Mouse (Mus musculus) midbrain, embryonic 13.5 days (tissue): ENCODE measurements around the gene Dclk2. TPM values are rescaled to one million over a fixed set of nuclear protein-coding genes. Genes with fewer than 3 reads are reported as not detected.

Experiments used
- ATAC-seq: fragments of 200-750 bp; cut with Nextera tagmentation; 2 replicates; pipeline ENCODE4 v1.8.0; 2017; ENCODE audit warnings: mild to moderate bottlenecking, moderate TSS enrichment, moderate library complexity
- H3K27ac ChIP-seq: fragments of 300-500 bp; sonication (generic); 2 replicates; pipeline ENCODE4 v1.5.1; 2015; ENCODE audit warnings: inconsistent platforms, mild to moderate bottlenecking, moderate library complexity
- H3K27me3 ChIP-seq: fragments of 300-500 bp; sonication (generic); 2 replicates; pipeline ENCODE4 v1.6.1; 2015; ENCODE audit warnings: mild to moderate bottlenecking, inconsistent platforms
- H3K36me3 ChIP-seq: fragments of 300-500 bp; sonication (generic); 2 replicates; pipeline ENCODE4 v1.6.1; 2015; ENCODE audit warnings: mild to moderate bottlenecking, inconsistent platforms
- H3K4me1 ChIP-seq: fragments of 300-500 bp; sonication (generic); replicated peaks from 2 replicates; pipeline ENCODE4 v1.6.1; 2015; ENCODE audit warnings: inconsistent platforms
- H3K4me2 ChIP-seq: fragments of 300-500 bp; sonication (generic); replicated peaks from 2 replicates; pipeline ENCODE4 v1.6.1; 2015; ENCODE audit warnings: moderate library complexity, mild to moderate bottlenecking, inconsistent platforms
- H3K4me3 ChIP-seq: fragments of 300-500 bp; sonication (generic); replicated peaks from 2 replicates; pipeline ENCODE4 v1.5.1; 2015; ENCODE audit warnings: mild to moderate bottlenecking, inconsistent platforms
- H3K9ac ChIP-seq: fragments of 300-500 bp; sonication (generic); replicated peaks from 2 replicates; pipeline ENCODE4 v1.6.1; 2015; ENCODE audit warnings: mild to moderate bottlenecking, inconsistent platforms
- H3K9me3 ChIP-seq: fragments of 300-500 bp; sonication (generic); 2 replicates; pipeline ENCODE4 v1.6.1; 2016; ENCODE audit warnings: mild to moderate bottlenecking, inconsistent platforms
- WGBS: fragments of 180-500 bp; shearing (Covaris S2); methylation state at CpG from one replicate; pipeline ENCODE4 v1.1.7; 2015; 5-methylcytosine and 5-hydroxymethylcytosine counted together
- polyA plus RNA-seq: library from polyadenylated mRNA; unstranded; fragments of >200 nt; fragmentation: Nextera tagmentation; extraction: Ambion mirVana; gene quantifications from 2 replicates; pipeline ENCODE4 v1.2.1, GENCODE M21; 2015

Dclk2 gene
- 77.4 and 79.2 TPM in 2 replicates for polyA plus RNA-seq

GRCm38 (mm10) chr3:86920343-86921083 lies at the start of gene Dclk2:
TSS of gene Dclk2 (minus strand) at chr3:86920852.
- Histone ChIP-seq H3K9ac (peak within 1 kb of the TSS; percentile 94), H3K36me3 (peaks cover 11% of the 10 kb centered on the region), H3K27me3 (no peaks in the 10 kb centered on the region), H3K27ac (peak within 1 kb of the TSS; percentile 97), H3K9me3 (no peaks in the 10 kb centered on the region), H3K4me1 (peaks cover 38% of the 10 kb centered on the region), H3K4me2 (peak within 1 kb of the TSS; percentile 68), H3K4me3 (peak within 1 kb of the TSS; percentile 90)
- under 1% methylated on average over 88 of the region's 91 CpGs for WGBS
- peak; percentile 90 for ATAC-seq

- no peak for ATAC-seq
These were observed 42.2 kb upstream of the Dclk2 start for GRCm38 (mm10) chr3:86962665-86963435.

GRCm38 (mm10) chr3:86961395-86961669 lies 40.7 kb upstream of the Dclk2 start:
- Histone ChIP-seq H3K27ac (no peak overlapping the region), H3K4me3 (no peak overlapping the region), H3K4me1 (no peaks in the 10 kb centered on the region), H3K9me3 (no peaks in the 10 kb centered on the region), H3K4me2 (no peak overlapping the region), H3K27me3 (no peaks in the 10 kb centered on the region), H3K9ac (no peak overlapping the region), H3K36me3 (no peaks in the 10 kb centered on the region)
- ATAC-seq = no peak
- WGBS = 91% methylated on average over 2 of the region's 2 CpGs

More at GRCm38 (mm10) chr3:86962665-86963435, 42.2 kb upstream of the Dclk2 start:
- Histone ChIP-seq H3K9me3 (no peaks in the 10 kb centered on the region), H3K4me1 (no peaks in the 10 kb centered on the region), H3K4me3 (no peak overlapping the region), H3K9ac (no peak overlapping the region), H3K27ac (no peak overlapping the region), H3K27me3 (no peaks in the 10 kb centered on the region), H3K4me2 (no peak overlapping the region), H3K36me3 (no peaks in the 10 kb centered on the region)
- WGBS = 89% methylated on average over 17 of the region's 17 CpGs

- Histone ChIP-seq H3K36me3 (no peaks in the 10 kb centered on the region), H3K27ac (no peak overlapping the region), H3K27me3 (no peaks in the 10 kb centered on the region), H3K9ac (no peak overlapping the region), H3K4me2 (no peak overlapping the region), H3K4me3 (no peak overlapping the region), H3K4me1 (no peaks in the 10 kb centered on the region), H3K9me3 (no peaks in the 10 kb centered on the region)
- ATAC-seq = no peak
- WGBS = 92% methylated on average over 17 of the region's 17 CpGs
These were observed 40.2 kb upstream of the Dclk2 start for GRCm38 (mm10) chr3:86960656-86961394.

GRCm38 (mm10) chr3:86959088-86959487 lies 38.4 kb upstream of the Dclk2 start:
- Histone ChIP-seq H3K27me3 (no peaks in the 10 kb centered on the region), H3K4me1 (no peaks in the 10 kb centered on the region), H3K9ac (no peak overlapping the region), H3K27ac (no peak overlapping the region), H3K36me3 (no peaks in the 10 kb centered on the region), H3K4me3 (no peak overlapping the region), H3K4me2 (no peak overlapping the region), H3K9me3 (no peaks in the 10 kb centered on the region)
- WGBS = 96% methylated on average over 7 of the region's 7 CpGs
- ATAC-seq = no peak

GRCm38 (mm10) chr3:86955376-86955775 lies 34.7 kb upstream of the Dclk2 start:
- Histone ChIP-seq H3K36me3 (no peaks in the 10 kb centered on the region), H3K9ac (no peak overlapping the region), H3K27ac (no peak overlapping the region), H3K4me1 (no peaks in the 10 kb centered on the region), H3K4me3 (no peak overlapping the region), H3K27me3 (no peaks in the 10 kb centered on the region), H3K4me2 (no peak overlapping the region), H3K9me3 (peaks cover 6% of the 10 kb centered on the region; the same call in 1 of the 2 replicates)
- 68% methylated on average over 4 of the region's 4 CpGs for WGBS
- ATAC-seq = no peak

GRCm38 (mm10) chr3:86954521-86954920 lies 33.9 kb upstream of the Dclk2 start:
- Histone ChIP-seq H3K36me3 (no peaks in the 10 kb centered on the region), H3K4me3 (no peak overlapping the region), H3K4me1 (no peaks in the 10 kb centered on the region), H3K27ac (no peak overlapping the region), H3K9me3 (peaks cover 6% of the 10 kb centered on the region; the same call in 1 of the 2 replicates), H3K4me2 (no peak overlapping the region), H3K27me3 (no peaks in the 10 kb centered on the region), H3K9ac (no peak overlapping the region)
- WGBS = 72% methylated on average over 1 of the region's 1 CpGs
- ATAC-seq = no peak

GRCm38 (mm10) chr3:86953819-86954218 lies 33.2 kb upstream of the Dclk2 start:
- Histone ChIP-seq H3K9me3 (peaks cover 6% of the 10 kb centered on the region; the same call in 1 of the 2 replicates), H3K27me3 (no peaks in the 10 kb centered on the region), H3K9ac (no peak overlapping the region), H3K36me3 (no peaks in the 10 kb centered on the region), H3K4me2 (no peak overlapping the region), H3K4me3 (no peak overlapping the region), H3K27ac (no peak overlapping the region), H3K4me1 (no peaks in the 10 kb centered on the region)
- no peak for ATAC-seq
- 82% methylated on average over 4 of the region's 4 CpGs for WGBS

GRCm38 (mm10) chr3:86950652-86951051 lies 30.0 kb upstream of the Dclk2 start:
- ATAC-seq = no peak
- Histone ChIP-seq H3K4me1 (no peaks in the 10 kb centered on the region), H3K27me3 (no peaks in the 10 kb centered on the region), H3K9me3 (peaks cover 6% of the 10 kb centered on the region; the same call in 1 of the 2 replicates), H3K36me3 (no peaks in the 10 kb centered on the region), H3K4me2 (no peak overlapping the region), H3K27ac (no peak overlapping the region), H3K4me3 (no peak overlapping the region), H3K9ac (no peak overlapping the region)
- 13% methylated on average over 2 of the region's 2 CpGs for WGBS

- 0 out of 2 replicates have a peak overlapping the region, but pooled peaks have one; percentile 21 for H3K9ac ChIP-seq
- H3K27me3 ChIP-seq = no peaks in the 10 kb centered on the region
- peak; percentile 97 for ATAC-seq
- H3K4me3 ChIP-seq = no peak overlapping the region
- no peak overlapping the region for H3K4me2 ChIP-seq
- H3K4me1 ChIP-seq = peaks cover 15% of the 10 kb centered on the region
- WGBS = 4% methylated on average over 2 of the region's 2 CpGs
- no peaks in the 10 kb centered on the region for H3K36me3 ChIP-seq
- H3K27ac ChIP-seq = peak overlapping the region; percentile 81
- no peaks in the 10 kb centered on the region for H3K9me3 ChIP-seq
These were observed 15.7 kb upstream of the Dclk2 start for GRCm38 (mm10) chr3:86936254-86936836.

GRCm38 (mm10) chr3:86933446-86933845 lies 12.8 kb upstream of the Dclk2 start:
- no peak for ATAC-seq
- no peaks in the 10 kb centered on the region for H3K27me3 ChIP-seq
- H3K9ac ChIP-seq = no peak overlapping the region
- 87% methylated on average over 7 of the region's 7 CpGs for WGBS
- H3K4me2 ChIP-seq = no peak overlapping the region
- no peaks in the 10 kb centered on the region for H3K36me3 ChIP-seq
- no peak overlapping the region for H3K4me3 ChIP-seq
- H3K27ac ChIP-seq = no peak overlapping the region
- H3K9me3 ChIP-seq = no peaks in the 10 kb centered on the region
- H3K4me1 ChIP-seq = peaks cover 15% of the 10 kb centered on the region
